ENCODE assay signal across 8 mouse cellular contexts in genomic region chr5:134232111-134232510, GRCm38 (mm10). TPM values are rescaled to one million over a fixed set of nuclear protein-coding genes. Genes with fewer than 3 reads are reported as not detected.
A peak's percentile ranks its signal among the peaks of the same experiment; 100 is the strongest.
DNase-seq lines count a peak whose midpoint lies in the region; ATAC-seq and TF ChIP-seq lines count a peak whose summit lies in the region.

No protein-coding gene starts in this region.

- TF ChIP-seq EP300 in liver, embryonic 14.5 days (IDR thresholded peaks at IDR 0.05; ENCODE audit: low read depth): no peak

- TF ChIP-seq POLR2A in small intestine, adult 2 months (IDR thresholded peaks at IDR 0.05; ENCODE audit: low read depth, low read length): no peak

- peaks cover 26% of the 10 kb centered on the region for H3K36me3 ChIP-seq in forebrain, embryonic 10.5 days (replicated peaks)
- H3K36me3 ChIP-seq in forebrain, embryonic 15.5 days: peaks cover 14% of the 10 kb centered on the region
- peaks cover 3% of the 10 kb centered on the region; the same call in 1 of the 2 replicates for H3K36me3 ChIP-seq in liver, embryonic 14.5 days (replicated peaks; ENCODE audit: control insufficient read depth, insufficient read depth, low read depth)
- peaks cover 1% of the 10 kb centered on the region; the same call in 1 of the 2 replicates for H3K36me3 ChIP-seq in small intestine, adult 2 months (ENCODE audit: control insufficient read depth, insufficient read depth, low read length)

- TF ChIP-seq CTCF in liver, embryonic 14.5 days (IDR thresholded peaks at IDR 0.05; ENCODE audit: low read depth): no peak
- no peak for TF ChIP-seq CTCF in small intestine, adult 2 months (IDR thresholded peaks at IDR 0.05; ENCODE audit: extremely low read depth, insufficient read length, insufficient replicate concordance, low read depth, low read length)

- H3K4me1 ChIP-seq in forebrain, embryonic 10.5 days: peaks cover 44% of the 10 kb centered on the region
- peaks cover 14% of the 10 kb centered on the region for H3K4me1 ChIP-seq in forebrain, embryonic 15.5 days
- H3K4me1 ChIP-seq in liver, embryonic 14.5 days (replicated peaks; ENCODE audit: control insufficient read depth in 2 of 2, insufficient read depth in 2 of 2, low read length in 1 of 2): peaks cover 0 to 19% of the 10 kb centered on the region in 2 experiments; a peak in 2 of 4 replicates
- peaks cover 27% of the 10 kb centered on the region for H3K4me1 ChIP-seq in small intestine, adult 2 months (ENCODE audit: control insufficient read depth, insufficient read depth, insufficient read length, low read length)

- no peak overlapping the region for H3K9ac ChIP-seq in forebrain, embryonic 15.5 days (replicated peaks)
- no peak overlapping the region for H3K9ac ChIP-seq in liver, embryonic 14.5 days (replicated peaks)

- 83% methylated on average over 6 of the region's 6 CpGs for WGBS in forebrain, embryonic 10.5 days
- 76% methylated on average over 6 of the region's 6 CpGs for WGBS in forebrain, embryonic 15.5 days
- 11% methylated on average over 6 of the region's 6 CpGs for WGBS in liver, embryonic 14.5 days (ENCODE audit: insufficient replicate concordance)
- 18% methylated on average over 6 of the region's 6 CpGs for WGBS in small intestine, adult 2 months

- no peak overlapping the region for H3K4me3 ChIP-seq in forebrain, embryonic 10.5 days
- no peak overlapping the region for H3K4me3 ChIP-seq in forebrain, embryonic 15.5 days
- H3K4me3 ChIP-seq in liver, embryonic 14.5 days (ENCODE audit: insufficient read depth in 1 of 2, low read depth in 2 of 2, low read length in 2 of 2): no peak overlapping the region
- H3K4me3 ChIP-seq in small intestine, adult 2 months (ENCODE audit: low read depth, low read length): no peak overlapping the region

- H3K9me3 ChIP-seq in forebrain, embryonic 10.5 days: no peaks in the 10 kb centered on the region
- H3K9me3 ChIP-seq in forebrain, embryonic 15.5 days: no peaks in the 10 kb centered on the region
- H3K9me3 ChIP-seq in liver, embryonic 14.5 days (ENCODE audit: control insufficient read depth, low read length): no peaks in the 10 kb centered on the region

- no peak overlapping the region for H3K4me2 ChIP-seq in forebrain, embryonic 15.5 days (replicated peaks)
- peak overlapping the region; percentile 31 for H3K4me2 ChIP-seq in liver, embryonic 14.5 days (ENCODE audit: low read depth)

- H3K27ac ChIP-seq in forebrain, embryonic 10.5 days: 0 out of 2 replicates have a peak overlapping the region, but pooled peaks have one; percentile 32
- no peak overlapping the region for H3K27ac ChIP-seq in forebrain, embryonic 15.5 days (replicated peaks)
- H3K27ac ChIP-seq in liver, embryonic 14.5 days: no peak overlapping the region
- peak overlapping the region; percentile 68 for H3K27ac ChIP-seq in small intestine, adult 2 months (ENCODE audit: insufficient read depth, low read depth, low read length)

- DNase-seq in forebrain, embryonic 10.5 days (ENCODE audit: extremely low spot score, low spot score): no peak
- peak; percentile 35 for DNase-seq in ZHBTc4 (ENCODE audit: low read depth, low spot score)
- DNase-seq in liver, embryonic 14.5 days (ENCODE audit: low read depth in 3 of 3, low spot score in 3 of 3): peak in 1 of 3 experiments; percentile 45
- DNase-seq in right cerebral cortex, adult 18-20 months: no peak
- DNase-seq in left cerebral cortex, adult 11 months (ENCODE audit: low spot score): no peak

- ATAC-seq in forebrain, embryonic 15.5 days (replicated peaks): no peak
- peak; percentile 34 for ATAC-seq in liver, embryonic 14.5 days (ENCODE audit: insufficient read depth)
- ATAC-seq in frontal cortex, adult (ENCODE audit: low TSS enrichment): no peak

- H3K27me3 ChIP-seq in forebrain, embryonic 10.5 days (ENCODE audit: poor library complexity, severe bottlenecking): no peaks in the 10 kb centered on the region
- H3K27me3 ChIP-seq in forebrain, embryonic 15.5 days: no peaks in the 10 kb centered on the region
- H3K27me3 ChIP-seq in liver, embryonic 14.5 days (ENCODE audit: control insufficient read depth, insufficient read depth, low read length): no peaks in the 10 kb centered on the region
- no peaks in the 10 kb centered on the region for H3K27me3 ChIP-seq in small intestine, adult 2 months (ENCODE audit: control insufficient read depth, insufficient read depth, low read length)

RNA-seq across cellular contexts. Expression of gene Ncf1, which starts 2.7 kb away (rescaled TPM):
- polyA plus RNA-seq in forebrain, embryonic 10.5 days (2016; fragmentation: Nextera tagmentation; extraction: Ambion mirVana): 2.4 TPM in 2 replicates
- polyA plus RNA-seq in forebrain, embryonic 15.5 days (2015; fragmentation: Nextera tagmentation; extraction: Ambion mirVana): 2.1 and 2.4 TPM in 2 replicates
- 7.7 and 9.8 TPM in 2 replicates for polyA plus RNA-seq in liver, embryonic 14.5 days (2012; rRNA removed)
- 9.8 and 11.1 TPM in 2 replicates for polyA plus RNA-seq in liver, embryonic 14.5 days (2014; fragmentation: Nextera tagmentation; extraction: Ambion mirVana)
- 14.3 and 18.9 TPM in 2 replicates for polyA plus RNA-seq in small intestine, adult 2 months (2012; rRNA removed)

RNA-seq across cellular contexts. Expression of gene Gtf2ird2, which starts 48.3 kb away (rescaled TPM):
- polyA plus RNA-seq in forebrain, embryonic 10.5 days (2016; fragmentation: Nextera tagmentation; extraction: Ambion mirVana): 7.0 and 7.6 TPM in 2 replicates
- 11.8 and 13.2 TPM in 2 replicates for polyA plus RNA-seq in forebrain, embryonic 15.5 days (2015; fragmentation: Nextera tagmentation; extraction: Ambion mirVana)
- polyA plus RNA-seq in liver, embryonic 14.5 days (2012; rRNA removed): 2.0 TPM in 2 replicates
- polyA plus RNA-seq in liver, embryonic 14.5 days (2014; fragmentation: Nextera tagmentation; extraction: Ambion mirVana): 1.1 and 1.2 TPM in 2 replicates
- 2.6 and 3.5 TPM in 2 replicates for polyA plus RNA-seq in small intestine, adult 2 months (2012; rRNA removed)

RNA-seq across cellular contexts. Expression of gene Rcc1l, which starts 55.5 kb away (rescaled TPM):
- polyA plus RNA-seq in forebrain, embryonic 10.5 days (2016; fragmentation: Nextera tagmentation; extraction: Ambion mirVana): 40.2 and 44.3 TPM in 2 replicates
- 22.4 and 23.8 TPM in 2 replicates for polyA plus RNA-seq in forebrain, embryonic 15.5 days (2015; fragmentation: Nextera tagmentation; extraction: Ambion mirVana)
- polyA plus RNA-seq in liver, embryonic 14.5 days (2012; rRNA removed): 6.5 and 8.4 TPM in 2 replicates
- polyA plus RNA-seq in liver, embryonic 14.5 days (2014; fragmentation: Nextera tagmentation; extraction: Ambion mirVana): 11.1 and 11.2 TPM in 2 replicates
- polyA plus RNA-seq in small intestine, adult 2 months (2012; rRNA removed): 6.2 and 10.3 TPM in 2 replicates

Comparison
In these comparisons a context has a peak if more than half of its experiments do, and no peak if none do; other contexts are left out.
1. H3K27ac ChIP-seq: peak in forebrain, embryonic 10.5 days (single experiment) and small intestine, adult 2 months (single experiment); none in forebrain, embryonic 15.5 days (single experiment) and liver, embryonic 14.5 days (single experiment).